Mouse (Mus musculus) hindbrain, embryonic 10.5 days (tissue): ENCODE measurements around the gene Olfr1360. TPM values are rescaled to one million over a fixed set of nuclear protein-coding genes. Genes with fewer than 3 reads are reported as not detected.
A peak's percentile ranks its signal among the peaks of the same experiment; 100 is the strongest.

Source experiments
- DNase-seq: peaks from one replicate; pipeline ENCODE4 v3.0.0-alpha.2; 2017; ENCODE audit warnings: low spot score
- H3K27ac ChIP-seq: fragments of 300-500 bp; sonication (generic); 2 replicates; pipeline ENCODE4 v1.5.1; 2016; ENCODE audit warnings: mild to moderate bottlenecking, moderate library complexity
- H3K27me3 ChIP-seq: fragments of 300-500 bp; sonication (generic); 2 replicates; pipeline ENCODE4 v1.6.1; 2016; ENCODE audit warnings: mild to moderate bottlenecking; ENCODE audit not compliant: poor library complexity, insufficient read depth, severe bottlenecking
- H3K36me3 ChIP-seq: fragments of 300-500 bp; sonication (generic); 2 replicates; pipeline ENCODE4 v1.6.1; 2016; ENCODE audit warnings: mild to moderate bottlenecking, moderate library complexity
- H3K4me1 ChIP-seq: fragments of 300-500 bp; sonication (generic); replicated peaks from 2 replicates; pipeline ENCODE4 v1.6.1; 2016; ENCODE audit warnings: mild to moderate bottlenecking
- H3K4me3 ChIP-seq: fragments of 300-500 bp; sonication (generic); 2 replicates; pipeline ENCODE4 v1.5.1; 2016; ENCODE audit warnings: mild to moderate bottlenecking, moderate library complexity
- H3K9me3 ChIP-seq: fragments of 300-500 bp; sonication (generic); 2 replicates; pipeline ENCODE4 v1.6.1; 2016; ENCODE audit warnings: mild to moderate bottlenecking, moderate library complexity
- WGBS: fragments of 180-500 bp; shearing (Covaris S2); methylation state at CpG from one replicate; pipeline ENCODE4 v1.1.7; 2016; 5-methylcytosine and 5-hydroxymethylcytosine counted together
- polyA plus RNA-seq: library from polyadenylated mRNA; unstranded; fragments of >200 nt; fragmentation: Nextera tagmentation; extraction: Ambion mirVana; gene quantifications from 2 replicates; pipeline ENCODE4 v1.2.1, GENCODE M21; 2016

Gene Olfr1360
- polyA plus RNA-seq, 1 experiment from 2014 or later = not detected

- WGBS = 3% methylated on average over 7 of the region's 7 CpGs
- no peaks in the 10 kb centered on the region for H3K9me3 ChIP-seq
- DNase-seq = peak; percentile 53
- H3K36me3 ChIP-seq = no peaks in the 10 kb centered on the region
- H3K4me3 ChIP-seq = peak overlapping the region; percentile 57
- peaks cover 33% of the 10 kb centered on the region for H3K4me1 ChIP-seq
- H3K27ac ChIP-seq = peak overlapping the region; percentile 93
- no peaks in the 10 kb centered on the region for H3K27me3 ChIP-seq
Observed at GRCm38 (mm10) chr13:21714725-21715124, 37.5 kb upstream of the Olfr1360 start.

GRCm38 (mm10) chr13:21711698-21712097 lies 34.5 kb upstream of the Olfr1360 start:
- H3K4me1 ChIP-seq = peaks cover 17% of the 10 kb centered on the region
- no peaks in the 10 kb centered on the region for H3K36me3 ChIP-seq
- H3K9me3 ChIP-seq = no peaks in the 10 kb centered on the region
- no peaks in the 10 kb centered on the region for H3K27me3 ChIP-seq
- peak overlapping the region; percentile 71; the same call in 1 of the 2 replicates for H3K27ac ChIP-seq
- 35% methylated on average over 4 of the region's 4 CpGs for WGBS
- DNase-seq = no peak
- peak overlapping the region; percentile 63 for H3K4me3 ChIP-seq

GRCm38 (mm10) chr13:21710821-21711525 lies 33.8 kb upstream of the Olfr1360 start:
- peak overlapping the region; percentile 71 for H3K27ac ChIP-seq
- WGBS = 2% methylated on average over 22 of the region's 22 CpGs

GRCm38 (mm10) chr13:21710031-21710711 lies 33.0 kb upstream of the Olfr1360 start:
- under 1% methylated on average over 32 of the region's 32 CpGs for WGBS
- Histone ChIP-seq H3K27ac (peak overlapping the region; percentile 88), H3K4me1 (peaks cover 11% of the 10 kb centered on the region), H3K9me3 (no peaks in the 10 kb centered on the region), H3K36me3 (no peaks in the 10 kb centered on the region), H3K27me3 (no peaks in the 10 kb centered on the region), H3K4me3 (peak overlapping the region; percentile 63)
- peak; percentile 89 for DNase-seq

More at GRCm38 (mm10) chr13:21710821-21711525, 33.8 kb upstream of the Olfr1360 start:
- peak; percentile 68 for DNase-seq
- H3K9me3 ChIP-seq = no peaks in the 10 kb centered on the region
- H3K36me3 ChIP-seq = no peaks in the 10 kb centered on the region
- H3K27me3 ChIP-seq = no peaks in the 10 kb centered on the region
- H3K4me3 ChIP-seq = peak overlapping the region; percentile 63
- peaks cover 16% of the 10 kb centered on the region for H3K4me1 ChIP-seq

- DNase-seq = no peak
- peaks cover 6% of the 10 kb centered on the region; the same call in 1 of the 2 replicates for H3K4me1 ChIP-seq
- no peaks in the 10 kb centered on the region for H3K9me3 ChIP-seq
- no peaks in the 10 kb centered on the region for H3K27me3 ChIP-seq
- H3K36me3 ChIP-seq = no peaks in the 10 kb centered on the region
- H3K4me3 ChIP-seq = no peak overlapping the region
- 75% methylated on average over 4 of the region's 4 CpGs for WGBS
- no peak overlapping the region for H3K27ac ChIP-seq
Observed at GRCm38 (mm10) chr13:21706669-21707068, 29.5 kb upstream of the Olfr1360 start.

- no peaks in the 10 kb centered on the region for H3K9me3 ChIP-seq
- H3K4me3 ChIP-seq = no peak within 1 kb of the TSS
- no peaks in the 10 kb centered on the region for H3K27me3 ChIP-seq
- DNase-seq = no peak
- H3K27ac ChIP-seq = no peak within 1 kb of the TSS
- H3K4me1 ChIP-seq = no peaks in the 10 kb centered on the region
- H3K36me3 ChIP-seq = no peaks in the 10 kb centered on the region
Observed at GRCm38 (mm10) chr13:21697811-21698210, 20.6 kb upstream of the Olfr1360 start, which contains the start of gene Olfr1359. TSS of gene Olfr1359 (plus strand) at chr13:21698111.

- H3K36me3 ChIP-seq = no peaks in the 10 kb centered on the region
- H3K9me3 ChIP-seq = no peaks in the 10 kb centered on the region
- no peak within 1 kb of the TSS for H3K4me3 ChIP-seq
- WGBS = 74% methylated on average over 2 of the region's 2 CpGs
- H3K4me1 ChIP-seq = no peaks in the 10 kb centered on the region
- no peaks in the 10 kb centered on the region for H3K27me3 ChIP-seq
- DNase-seq = no peak
- H3K27ac ChIP-seq = no peak within 1 kb of the TSS
Observed at GRCm38 (mm10) chr13:21663286-21663685, 13.9 kb downstream of the Olfr1360 start, which contains the start of gene Olfr1361. TSS of gene Olfr1361 (minus strand) at chr13:21663386.

- Histone ChIP-seq H3K36me3 (no peaks in the 10 kb centered on the region), H3K4me1 (no peaks in the 10 kb centered on the region), H3K9me3 (no peaks in the 10 kb centered on the region; the same call in 1 of the 2 replicates), H3K27me3 (no peaks in the 10 kb centered on the region), H3K4me3 (no peak within 1 kb of the TSS), H3K27ac (no peak within 1 kb of the TSS)
- no peak for DNase-seq
- WGBS = 81% methylated on average over 2 of the region's 2 CpGs
Observed at GRCm38 (mm10) chr13:21642418-21642817, 34.8 kb downstream of the Olfr1360 start, which contains the start of gene Olfr11. TSS of gene Olfr11 (minus strand) at chr13:21642518.

Other genes starting within 250 kb of the Olfr1360 start
- 4.3 and 5.5 TPM in 2 replicates for gene Pgbd1, start 236.3 kb downstream of the Olfr1360 start, polyA plus RNA-seq
- 20.6 and 23.6 TPM in 2 replicates for gene Zscan26, start 223.7 kb downstream of the Olfr1360 start, polyA plus RNA-seq
- gene Nkapl, start 208.9 kb downstream of the Olfr1360 start, polyA plus RNA-seq = 2.0 and 2.5 TPM in 2 replicates
- 4.2 and 4.4 TPM in 2 replicates for gene Zkscan4, start 198.5 kb downstream of the Olfr1360 start, polyA plus RNA-seq
- gene Gm10065, start 198.0 kb downstream of the Olfr1360 start, polyA plus RNA-seq = 1.7 TPM in 1 of 2 replicates, not detected in the other
- 0.16 and 0.39 TPM in 2 replicates for gene AK157302, start 182.2 kb downstream of the Olfr1360 start, polyA plus RNA-seq
- 5.3 and 6.4 TPM in 2 replicates for gene Gm11273, start 176.0 kb downstream of the Olfr1360 start, polyA plus RNA-seq
- gene Zkscan8, start 146.3 kb downstream of the Olfr1360 start, polyA plus RNA-seq = 5.0 and 6.7 TPM in 2 replicates
- gene Olfr1366, start 134.6 kb downstream of the Olfr1360 start, polyA plus RNA-seq = 0.29 TPM in 1 of 2 replicates, not detected in the other
- gene Olfr1535, start 117.5 kb downstream of the Olfr1360 start, polyA plus RNA-seq = not detected in 2 replicates
- not detected in 2 replicates for gene Olfr1364, start 95.6 kb downstream of the Olfr1360 start, polyA plus RNA-seq
- not detected in 2 replicates for gene Olfr1362, start 63.4 kb downstream of the Olfr1360 start, polyA plus RNA-seq
- not detected in 2 replicates for gene Olfr11, start 34.9 kb downstream of the Olfr1360 start, polyA plus RNA-seq
- gene Olfr1361, start 14.0 kb downstream of the Olfr1360 start, polyA plus RNA-seq = not detected in 2 replicates
- gene Olfr1359, start 20.7 kb upstream of the Olfr1360 start, polyA plus RNA-seq = not detected in 2 replicates
- 2.2 TPM in 1 of 2 replicates, not detected in the other for gene Hist1h2bl, start 38.7 kb upstream of the Olfr1360 start, polyA plus RNA-seq
- 16.6 and 22.9 TPM in 2 replicates for gene Hist1h2ai, start 39.0 kb upstream of the Olfr1360 start, polyA plus RNA-seq
- gene Hist1h3h, start 40.3 kb upstream of the Olfr1360 start, polyA plus RNA-seq = 12.7 and 15.7 TPM in 2 replicates
- gene Hist1h2bm, start 44.6 kb upstream of the Olfr1360 start, polyA plus RNA-seq = 5.2 and 6.1 TPM in 2 replicates
- 0.58 and 0.85 TPM in 2 replicates for gene Hist1h4j, start 57.7 kb upstream of the Olfr1360 start, polyA plus RNA-seq
- gene Hist1h4k, start 73.1 kb upstream of the Olfr1360 start, polyA plus RNA-seq = 2.8 and 4.2 TPM in 2 replicates
- 14.0 and 21.0 TPM in 2 replicates for gene Hist1h2ak, start 76.4 kb upstream of the Olfr1360 start, polyA plus RNA-seq
- 1.0 and 3.4 TPM in 2 replicates for gene Hist1h2bn, start 76.7 kb upstream of the Olfr1360 start, polyA plus RNA-seq
- 39.0 and 41.1 TPM in 2 replicates for gene Hist1h1b, start 103.2 kb upstream of the Olfr1360 start, polyA plus RNA-seq
- gene Hist1h3i, start 106.0 kb upstream of the Olfr1360 start, polyA plus RNA-seq = 112 and 120 TPM in 2 replicates
- 9.9 and 11.4 TPM in 2 replicates for gene Hist1h2an, start 109.8 kb upstream of the Olfr1360 start, polyA plus RNA-seq
- gene Hist1h2bp, start 110.1 kb upstream of the Olfr1360 start, polyA plus RNA-seq = 2.4 and 3.3 TPM in 2 replicates
- 18.9 and 20.9 TPM in 2 replicates for gene Hist1h2bq, start 132.8 kb upstream of the Olfr1360 start, polyA plus RNA-seq
- 2.3 TPM in 1 of 2 replicates, not detected in the other for gene Hist1h2ao, start 133.1 kb upstream of the Olfr1360 start, polyA plus RNA-seq
- gene Hist1h4m, start 134.3 kb upstream of the Olfr1360 start, polyA plus RNA-seq = not detected in 2 replicates
- gene Hist1h4n, start 154.8 kb upstream of the Olfr1360 start, polyA plus RNA-seq = 9.7 and 10.0 TPM in 2 replicates
- 6,234 and 6,449 TPM in 2 replicates for gene Hist1h2ap, start 156.1 kb upstream of the Olfr1360 start, polyA plus RNA-seq
- 19.3 and 21.2 TPM in 2 replicates for gene Hist1h2br, start 156.3 kb upstream of the Olfr1360 start, polyA plus RNA-seq